Mouse (Mus musculus): ENCODE results near the gene Nectin1. TPM values are rescaled to one million over a fixed set of nuclear protein-coding genes. Genes with fewer than 3 reads are reported as not detected.

Gene Nectin1
- polyA plus RNA-seq, 1 experiment from 2014 or later, result 13.0 TPM

- H3K27me3 ChIP-seq, result no peaks in the 10 kb centered on the region
- H3K4me2 ChIP-seq (replicated peaks), result no peak overlapping the region
- peaks cover 64% of the 10 kb centered on the region for H3K4me1 ChIP-seq
- H3K9ac ChIP-seq, result no peak overlapping the region
- H3K9me3 ChIP-seq (replicated peaks), result no peaks in the 10 kb centered on the region
- WGBS, result 84% methylated on average over 1 of the region's 1 CpGs
- no peaks in the 10 kb centered on the region for H3K36me3 ChIP-seq
- H3K27ac ChIP-seq, result no peak overlapping the region
- ATAC-seq (ENCODE audit: low FRiP score), result no peak
- H3K4me3 ChIP-seq, result no peak overlapping the region
These were observed 27.3 kb downstream of the Nectin1 start for GRCm38 (mm10) chr9:43771041-43771440.

DNA sequence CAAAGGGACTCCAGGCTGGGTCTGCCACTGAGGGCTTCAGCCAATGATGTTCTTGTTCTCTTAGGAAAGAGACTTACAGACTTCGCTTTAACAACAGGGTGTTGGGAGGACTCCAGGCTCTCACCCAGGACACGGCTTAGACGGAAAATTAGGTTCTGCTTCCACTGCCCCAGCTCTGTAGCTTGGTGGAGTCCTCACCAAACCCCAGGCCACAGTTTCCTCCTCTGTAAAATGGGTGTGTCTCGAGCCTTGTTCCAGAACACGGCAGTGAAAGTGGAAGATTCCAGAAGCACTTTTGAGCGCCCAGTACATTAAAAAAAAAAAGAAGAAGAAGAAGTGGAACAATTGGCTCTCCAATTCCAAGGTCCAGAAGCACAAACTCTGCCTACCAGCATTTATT lies 28.7 kb downstream of the Nectin1 start:
- no peak overlapping the region for H3K4me2 ChIP-seq (replicated peaks)
- ATAC-seq (ENCODE audit: low FRiP score), result no peak

DNA sequence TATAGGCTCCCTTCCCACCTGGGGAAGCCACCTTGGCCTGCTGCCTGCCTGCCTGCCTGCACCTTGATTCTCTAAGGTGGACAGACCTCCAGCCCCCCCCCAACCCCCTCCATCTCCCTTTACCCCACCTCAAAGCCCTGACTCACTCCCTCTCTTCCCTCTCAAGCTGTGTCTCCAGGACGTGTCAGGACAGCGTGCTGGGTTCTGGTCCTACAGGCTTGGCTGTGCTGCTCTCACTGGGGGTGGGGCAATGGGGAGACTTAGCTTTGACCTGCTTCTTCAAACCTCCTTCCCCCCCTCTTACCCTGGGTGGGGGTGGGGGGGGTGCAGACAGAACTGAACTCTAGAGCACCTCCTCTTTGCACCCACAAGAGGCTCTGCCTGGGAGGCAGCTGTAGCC lies 29.7 kb downstream of the Nectin1 start:
- Histone ChIP-seq H3K9ac (no peak overlapping the region), H3K9me3 (replicated peaks) (no peaks in the 10 kb centered on the region), H3K4me3 (no peak overlapping the region), H3K36me3 (no peaks in the 10 kb centered on the region), H3K4me2 (replicated peaks) (no peak overlapping the region), H3K27me3 (no peaks in the 10 kb centered on the region), H3K27ac (no peak overlapping the region), H3K4me1 (peaks cover 59% of the 10 kb centered on the region)
- 76% methylated on average over 2 of the region's 2 CpGs for WGBS
- ATAC-seq (ENCODE audit: low FRiP score), result no peak

More for the DNA sequence above, 28.7 kb downstream of the Nectin1 start:
- Histone ChIP-seq H3K27ac (no peak overlapping the region), H3K36me3 (no peaks in the 10 kb centered on the region), H3K4me3 (no peak overlapping the region), H3K9ac (no peak overlapping the region), H3K9me3 (replicated peaks) (no peaks in the 10 kb centered on the region), H3K27me3 (no peaks in the 10 kb centered on the region), H3K4me1 (peaks cover 67% of the 10 kb centered on the region)
- 93% methylated on average over 6 of the region's 6 CpGs for WGBS

GRCm38 (mm10) chr9:43774427-43774826 lies 30.6 kb downstream of the Nectin1 start:
- Histone ChIP-seq H3K36me3 (no peaks in the 10 kb centered on the region), H3K9me3 (replicated peaks) (no peaks in the 10 kb centered on the region), H3K9ac (no peak overlapping the region), H3K27me3 (no peaks in the 10 kb centered on the region), H3K4me1 (peaks cover 50% of the 10 kb centered on the region), H3K4me3 (no peak overlapping the region), H3K27ac (no peak overlapping the region), H3K4me2 (replicated peaks) (no peak overlapping the region)
- 75% methylated on average over 5 of the region's 5 CpGs for WGBS
- no peak for ATAC-seq (ENCODE audit: low FRiP score)

DNA sequence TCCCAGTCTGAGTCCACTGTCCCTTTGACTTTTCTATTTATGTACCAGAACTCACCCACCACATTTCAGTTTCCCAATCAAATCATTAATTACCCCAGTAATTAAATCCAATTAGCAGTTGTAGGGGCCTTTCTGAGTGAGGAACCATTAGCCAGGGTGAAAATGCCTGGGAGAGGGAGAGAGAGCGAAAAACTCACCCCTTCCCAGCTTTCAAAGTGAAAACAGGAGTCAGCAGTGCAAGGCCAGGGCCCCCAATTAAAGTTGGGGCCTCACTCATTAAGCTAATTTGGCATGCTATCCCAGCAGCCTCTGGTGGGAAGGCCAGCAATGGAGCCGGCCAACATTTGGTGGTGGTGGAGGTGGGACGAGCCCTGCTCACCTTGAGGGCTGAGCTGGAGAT lies 32.4 kb downstream of the Nectin1 start:
- WGBS, result 79% methylated on average over 3 of the region's 3 CpGs
- H3K27ac ChIP-seq, result no peak overlapping the region

DNA sequence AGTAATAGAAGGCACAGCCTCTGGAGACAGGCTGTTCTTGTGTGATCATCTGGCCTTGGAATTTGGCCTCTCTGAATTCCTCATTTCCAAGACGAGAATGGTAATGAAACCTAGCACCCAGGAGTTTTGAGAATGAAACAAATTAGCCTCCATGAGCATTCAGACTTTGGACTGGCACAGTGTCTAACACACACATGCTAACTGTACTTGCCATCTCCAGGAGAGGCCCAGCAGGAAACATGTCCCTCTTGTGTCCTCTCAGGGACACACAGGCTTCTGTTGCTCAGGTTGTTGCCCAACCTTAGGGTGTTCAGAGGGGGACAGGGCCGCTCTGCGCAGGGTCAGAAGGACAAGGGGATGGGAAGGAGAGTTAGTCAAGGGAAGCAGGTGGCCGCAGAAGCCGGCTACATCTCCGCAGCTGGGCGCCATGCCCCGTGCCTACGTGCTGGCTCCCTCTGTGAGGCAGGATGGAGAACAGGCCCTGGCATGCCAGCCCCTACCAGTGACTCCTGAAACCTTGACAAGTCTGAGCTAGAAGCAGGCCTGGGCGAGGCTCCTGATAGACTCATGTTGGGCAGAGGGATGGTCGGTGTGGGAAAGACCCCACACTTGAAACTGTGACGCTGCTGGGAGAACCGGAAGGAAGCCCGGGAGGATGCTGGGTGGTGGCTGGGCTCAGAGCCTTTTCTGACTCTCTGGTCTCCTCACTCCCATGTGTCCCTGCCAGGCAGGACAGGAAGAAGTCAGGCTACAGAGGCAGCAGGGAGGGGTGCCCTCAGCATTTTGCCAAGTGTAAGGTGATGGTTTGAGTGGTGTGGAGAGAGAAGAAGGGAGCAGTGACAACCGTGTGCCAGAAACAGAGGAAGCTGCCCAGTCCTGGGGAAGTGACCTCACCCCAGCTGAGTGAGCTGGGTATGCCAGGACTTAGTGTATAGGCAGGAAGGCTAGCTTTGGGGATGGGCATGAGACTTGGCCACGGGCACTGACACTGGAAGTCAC lies 33.9 kb downstream of the Nectin1 start:
- Histone ChIP-seq H3K9me3 (replicated peaks) (no peaks in the 10 kb centered on the region), H3K4me3 (no peak overlapping the region), H3K4me2 (replicated peaks) (no peak overlapping the region), H3K9ac (no peak overlapping the region), H3K4me1 (peaks cover 61% of the 10 kb centered on the region), H3K27me3 (no peaks in the 10 kb centered on the region), H3K27ac (no peak overlapping the region), H3K36me3 (no peaks in the 10 kb centered on the region)
- 83% methylated on average over 16 of the region's 16 CpGs for WGBS
- ATAC-seq (ENCODE audit: low FRiP score), result no peak

More for the DNA sequence above, 32.4 kb downstream of the Nectin1 start:
- Histone ChIP-seq H3K27me3 (no peaks in the 10 kb centered on the region), H3K4me2 (replicated peaks) (no peak overlapping the region), H3K4me1 (peaks cover 54% of the 10 kb centered on the region), H3K9me3 (replicated peaks) (no peaks in the 10 kb centered on the region), H3K9ac (no peak overlapping the region), H3K4me3 (no peak overlapping the region), H3K36me3 (no peaks in the 10 kb centered on the region)
- no peak for ATAC-seq (ENCODE audit: low FRiP score)

GRCm38 (mm10) chr9:43780883-43781282 lies 37.1 kb downstream of the Nectin1 start:
- no peaks in the 10 kb centered on the region for H3K27me3 ChIP-seq
- WGBS, result 49% methylated on average over 8 of the region's 8 CpGs
- H3K4me2 ChIP-seq (replicated peaks), result no peak overlapping the region
- peaks cover 66% of the 10 kb centered on the region for H3K4me1 ChIP-seq
- H3K27ac ChIP-seq, result no peak overlapping the region
- no peak overlapping the region for H3K4me3 ChIP-seq
- no peak for ATAC-seq (ENCODE audit: low FRiP score)
- no peak overlapping the region; the same call in 1 of the 2 replicates for H3K9ac ChIP-seq
- no peaks in the 10 kb centered on the region for H3K9me3 ChIP-seq (replicated peaks)
- H3K36me3 ChIP-seq, result no peaks in the 10 kb centered on the region

DNA sequence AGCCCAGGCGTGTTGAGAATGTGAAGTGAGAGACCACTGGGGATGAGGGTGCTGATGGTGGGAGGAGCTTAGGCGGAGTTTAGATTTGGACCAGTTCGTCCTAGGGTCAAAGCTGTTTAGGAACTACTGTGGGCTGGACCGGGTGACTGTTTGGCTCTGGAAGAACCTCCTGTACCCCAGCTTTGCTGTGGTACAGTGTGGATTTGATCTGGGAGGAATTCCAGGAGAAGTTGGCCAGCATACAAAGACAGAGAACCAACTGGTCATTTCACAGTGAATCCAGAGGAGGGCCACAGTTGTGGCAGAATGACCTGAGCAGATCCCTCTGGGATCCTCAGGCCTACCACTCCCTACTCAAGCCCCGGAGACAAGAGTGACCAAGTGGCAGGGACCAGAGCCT lies 38.6 kb downstream of the Nectin1 start:
- H3K4me2 ChIP-seq (replicated peaks), result no peak overlapping the region
- peaks cover 56% of the 10 kb centered on the region for H3K4me1 ChIP-seq
- 77% methylated on average over 5 of the region's 5 CpGs for WGBS
- H3K27me3 ChIP-seq, result no peaks in the 10 kb centered on the region
- no peak for ATAC-seq (ENCODE audit: low FRiP score)
- H3K4me3 ChIP-seq, result no peak overlapping the region
- no peak overlapping the region for H3K27ac ChIP-seq
- H3K9ac ChIP-seq, result no peak overlapping the region
- H3K9me3 ChIP-seq (replicated peaks), result no peaks in the 10 kb centered on the region
- H3K36me3 ChIP-seq, result no peaks in the 10 kb centered on the region

- WGBS, result 53% methylated on average over 3 of the region's 3 CpGs
- ATAC-seq (ENCODE audit: low FRiP score), result no peak
- no peak overlapping the region for H3K27ac ChIP-seq
- no peaks in the 10 kb centered on the region for H3K36me3 ChIP-seq
- H3K9me3 ChIP-seq (replicated peaks), result no peaks in the 10 kb centered on the region
- no peak overlapping the region for H3K9ac ChIP-seq
- H3K4me3 ChIP-seq, result no peak overlapping the region
- H3K4me2 ChIP-seq (replicated peaks), result no peak overlapping the region
- peaks cover 60% of the 10 kb centered on the region for H3K4me1 ChIP-seq
- H3K27me3 ChIP-seq, result no peaks in the 10 kb centered on the region
These were observed 40.2 kb downstream of the Nectin1 start for GRCm38 (mm10) chr9:43783959-43784358.

- WGBS, result 57% methylated on average over 13 of the region's 13 CpGs
These were observed 41.1 kb downstream of the Nectin1 start for GRCm38 (mm10) chr9:43784841-43785240.

DNA sequence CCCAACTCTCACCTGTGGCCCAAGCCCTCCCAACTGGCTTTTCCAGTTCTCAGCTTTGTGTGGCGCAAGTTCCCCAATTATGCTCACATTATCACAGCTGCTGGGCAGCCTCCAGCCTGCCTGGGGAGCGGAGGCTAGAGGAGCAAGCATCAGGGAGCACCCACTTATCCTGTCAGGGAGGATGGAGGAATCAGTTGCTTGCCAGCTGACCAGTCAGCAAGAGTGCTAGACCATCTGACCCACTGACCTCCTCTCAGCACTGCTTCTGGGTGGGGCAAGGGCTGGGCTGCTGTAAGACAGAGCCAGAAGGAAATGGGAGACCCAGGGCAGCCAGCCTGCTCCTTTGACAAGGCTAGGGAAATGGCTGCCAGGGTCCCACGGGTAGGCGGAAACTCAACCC lies 43.8 kb downstream of the Nectin1 start:
- WGBS, result 75% methylated on average over 4 of the region's 4 CpGs
- Histone ChIP-seq H3K36me3 (peaks cover 17% of the 10 kb centered on the region), H3K9me3 (replicated peaks) (no peaks in the 10 kb centered on the region), H3K27ac (no peak overlapping the region), H3K9ac (no peak overlapping the region), H3K4me2 (replicated peaks) (no peak overlapping the region), H3K4me3 (no peak overlapping the region), H3K4me1 (peaks cover 40% of the 10 kb centered on the region), H3K27me3 (no peaks in the 10 kb centered on the region)
- no peak for ATAC-seq (ENCODE audit: low FRiP score)

More at GRCm38 (mm10) chr9:43784841-43785240, 41.1 kb downstream of the Nectin1 start:
- no peaks in the 10 kb centered on the region for H3K36me3 ChIP-seq
- no peak overlapping the region for H3K27ac ChIP-seq
- no peaks in the 10 kb centered on the region for H3K27me3 ChIP-seq
- peaks cover 58% of the 10 kb centered on the region for H3K4me1 ChIP-seq
- no peak for ATAC-seq (ENCODE audit: low FRiP score)
- H3K9me3 ChIP-seq (replicated peaks), result no peaks in the 10 kb centered on the region
- no peak overlapping the region for H3K4me3 ChIP-seq
- no peak overlapping the region for H3K4me2 ChIP-seq (replicated peaks)
- H3K9ac ChIP-seq, result no peak overlapping the region

GRCm38 (mm10) chr9:43792681-43793080 lies 48.9 kb downstream of the Nectin1 start:
- Histone ChIP-seq H3K27me3 (no peaks in the 10 kb centered on the region), H3K27ac (no peak overlapping the region), H3K4me1 (peaks cover 17% of the 10 kb centered on the region), H3K36me3 (peaks cover 61% of the 10 kb centered on the region), H3K4me3 (no peak overlapping the region), H3K9me3 (replicated peaks) (no peaks in the 10 kb centered on the region), H3K9ac (no peak overlapping the region), H3K4me2 (replicated peaks) (no peak overlapping the region)
- 90% methylated on average over 9 of the region's 9 CpGs for WGBS
- no peak for ATAC-seq (ENCODE audit: low FRiP score)

GRCm38 (mm10) chr9:43793411-43793810 lies 49.6 kb downstream of the Nectin1 start:
- Histone ChIP-seq H3K27ac (no peak overlapping the region), H3K4me3 (no peak overlapping the region), H3K9me3 (replicated peaks) (no peaks in the 10 kb centered on the region), H3K9ac (no peak overlapping the region), H3K27me3 (no peaks in the 10 kb centered on the region), H3K36me3 (peaks cover 65% of the 10 kb centered on the region), H3K4me1 (peaks cover 15% of the 10 kb centered on the region), H3K4me2 (replicated peaks) (no peak overlapping the region)
- no peak for ATAC-seq (ENCODE audit: low FRiP score)
- WGBS, result 77% methylated on average over 3 of the region's 3 CpGs
